Mouse (Mus musculus) brain, adult 2 months (tissue): Measurements from ENCODE around the gene R3hdm4.

ENCODE experiments used
- DNase-seq: peaks from one replicate; pipeline ENCODE4 v3.0.0; 2011; ENCODE audit warnings: low read depth, low spot score

R3hdm4 gene

GRCm38 (mm10) chr10:79872862-79873261 lies 48.1 kb downstream of the R3hdm4 start:
- no peak for DNase-seq

DNA sequence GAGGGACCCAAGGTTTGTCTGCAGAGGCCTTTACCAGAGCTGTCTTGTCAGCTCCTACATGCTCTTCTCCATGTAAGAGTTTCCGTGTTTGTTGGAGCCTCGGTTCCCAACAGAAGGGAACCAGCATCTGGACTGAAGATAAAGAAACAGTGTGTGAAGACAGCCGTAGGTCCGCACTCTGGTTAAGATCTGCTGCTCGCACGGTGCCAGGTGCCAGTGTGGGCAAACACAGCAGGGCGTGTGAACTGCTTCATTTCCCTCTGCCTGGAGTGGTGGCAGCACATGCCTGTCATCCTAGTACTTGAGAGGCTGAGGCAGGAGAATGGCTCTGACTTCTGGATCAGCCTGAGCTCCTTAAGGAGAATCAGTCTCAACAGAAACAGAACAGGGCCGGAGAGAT lies 49.2 kb downstream of the R3hdm4 start:
- DNase-seq: peak; percentile 62

GRCm38 (mm10) chr10:79866601-79867000 lies 54.4 kb downstream of the R3hdm4 start:
- no peak for DNase-seq

DNA sequence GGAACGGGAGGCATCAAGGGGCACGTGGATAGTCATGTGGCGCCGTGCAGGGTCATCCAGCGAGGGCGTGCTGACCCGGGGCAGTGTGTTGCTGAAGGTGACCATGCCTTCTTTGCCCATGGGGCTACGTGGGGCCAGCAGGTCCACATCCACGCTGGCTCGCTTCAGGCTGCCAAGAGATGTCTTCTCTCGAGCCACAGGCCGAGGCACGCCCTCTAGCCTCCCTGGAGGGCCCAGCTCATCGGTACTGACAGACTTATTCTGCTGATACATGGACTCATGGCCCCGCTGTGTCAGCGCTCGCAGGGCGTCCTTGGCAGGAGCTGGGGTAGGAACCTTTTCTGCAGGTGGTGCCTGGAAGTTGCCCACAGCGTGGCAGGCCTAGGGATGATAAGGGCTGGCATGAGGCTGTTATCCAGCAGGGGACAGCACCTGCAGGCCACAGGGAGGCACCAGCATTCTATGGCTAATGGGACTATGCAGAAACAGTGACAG lies 55.2 kb downstream of the R3hdm4 start:
- peak; percentile 60 for DNase-seq

GRCm38 (mm10) chr10:79865189-79865601 lies 55.8 kb downstream of the R3hdm4 start:
- no peak for DNase-seq

GRCm38 (mm10) chr10:79864351-79865188 lies 56.4 kb downstream of the R3hdm4 start:
- peak; percentile 35 for DNase-seq

DNA sequence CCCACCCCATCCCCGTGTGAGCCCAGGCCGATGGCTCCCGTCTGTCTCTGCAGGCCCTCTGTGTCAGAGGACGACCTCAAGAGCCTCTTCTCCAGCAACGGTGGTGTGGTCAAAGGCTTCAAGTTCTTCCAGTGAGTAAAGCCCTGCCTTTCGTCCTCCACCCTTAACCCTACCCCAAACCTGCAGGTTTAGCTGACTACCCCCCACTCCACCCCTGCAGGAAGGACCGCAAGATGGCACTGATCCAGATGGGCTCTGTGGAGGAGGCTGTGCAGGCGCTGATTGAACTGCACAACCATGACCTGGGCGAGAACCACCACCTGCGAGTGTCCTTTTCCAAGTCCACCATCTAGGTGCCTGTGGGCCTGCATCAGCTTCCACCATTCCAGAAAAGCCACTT lies 58.1 kb downstream of the R3hdm4 start:
- DNase-seq: no peak

DNA sequence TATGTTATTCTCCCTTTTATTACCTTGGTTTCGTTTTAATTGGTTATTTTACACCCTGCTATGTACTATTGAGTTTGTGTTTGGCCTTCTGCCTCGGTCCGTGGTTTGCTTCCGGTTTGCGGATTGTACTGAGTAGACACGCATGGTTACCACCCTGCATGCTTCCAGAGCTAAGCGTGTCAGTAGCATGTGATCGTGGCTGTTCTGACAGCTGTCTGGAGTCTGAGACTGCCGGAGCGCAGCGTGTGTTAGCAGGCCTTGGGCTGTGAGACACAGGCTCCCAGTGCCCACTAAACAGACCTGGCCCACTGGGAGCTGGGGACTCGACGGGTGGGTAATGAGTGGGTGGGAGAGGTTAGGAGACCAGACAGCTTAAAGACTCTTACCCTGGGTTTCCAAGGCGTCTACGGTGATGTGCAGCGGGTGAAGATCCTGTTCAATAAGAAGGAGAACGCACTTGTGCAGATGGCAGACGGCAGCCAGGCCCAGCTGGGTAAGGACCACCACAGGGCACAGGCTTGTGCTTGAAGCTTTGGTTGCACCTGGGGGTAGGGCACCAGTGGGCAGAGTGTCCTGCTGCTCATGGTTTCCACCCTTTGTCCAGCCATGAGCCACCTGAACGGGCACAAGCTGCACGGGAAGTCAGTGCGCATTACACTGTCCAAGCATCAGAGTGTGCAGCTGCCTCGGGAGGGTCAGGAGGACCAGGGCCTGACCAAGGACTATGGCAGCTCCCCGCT lies 58.8 kb downstream of the R3hdm4 start:
- DNase-seq: no peak

GRCm38 (mm10) chr10:79861230-79862048 lies 59.6 kb downstream of the R3hdm4 start:
- DNase-seq: peak; percentile 86

GRCm38 (mm10) chr10:79860079-79860911 lies 60.7 kb downstream of the R3hdm4 start:
- DNase-seq: no peak
